Mouse (Mus musculus) monocyte, adult 59 days (primary cell): ENCODE results near the gene ccdc198. TPM values are rescaled to one million over a fixed set of nuclear protein-coding genes. Genes with fewer than 3 reads are reported as not detected.

Experiments used
- total RNA-seq, 2 experiments: library from RNA; stranded (reverse); gene quantifications; one replicate each; pipeline ENCODE4 v1.2.4; 2023

Gene ccdc198
- not detected for total RNA-seq

GRCm38 (mm10) chr14:49245126-49245714 is at the start of gene ccdc198:
Gene ccdc198 (minus strand): TSS chr14:49245474.

GRCm38 (mm10) chr14:49171867-49172581 is 73.2 kb downstream of the ccdc198 start, which contains the start of gene Naa30:
Gene Naa30 (plus strand): TSS chr14:49172226.

Other genes with a start within 250 kb of the ccdc198 start
- gene Ap5m1, start 179.4 kb downstream of the ccdc198 start, total RNA-seq = 10 to 100 TPM; 19.9 to 24.7 TPM
- gene Exoc5, start 178.8 kb downstream of the ccdc198 start, total RNA-seq = 10 to 100 TPM; 44.7 to 46.8 TPM
- 10 to 100 TPM; 17.1 to 19.4 TPM for gene Naa30, start 73.2 kb downstream of the ccdc198 start, total RNA-seq